ENCODE assay signal across 12 mouse cellular contexts in the genomic region with DNA sequence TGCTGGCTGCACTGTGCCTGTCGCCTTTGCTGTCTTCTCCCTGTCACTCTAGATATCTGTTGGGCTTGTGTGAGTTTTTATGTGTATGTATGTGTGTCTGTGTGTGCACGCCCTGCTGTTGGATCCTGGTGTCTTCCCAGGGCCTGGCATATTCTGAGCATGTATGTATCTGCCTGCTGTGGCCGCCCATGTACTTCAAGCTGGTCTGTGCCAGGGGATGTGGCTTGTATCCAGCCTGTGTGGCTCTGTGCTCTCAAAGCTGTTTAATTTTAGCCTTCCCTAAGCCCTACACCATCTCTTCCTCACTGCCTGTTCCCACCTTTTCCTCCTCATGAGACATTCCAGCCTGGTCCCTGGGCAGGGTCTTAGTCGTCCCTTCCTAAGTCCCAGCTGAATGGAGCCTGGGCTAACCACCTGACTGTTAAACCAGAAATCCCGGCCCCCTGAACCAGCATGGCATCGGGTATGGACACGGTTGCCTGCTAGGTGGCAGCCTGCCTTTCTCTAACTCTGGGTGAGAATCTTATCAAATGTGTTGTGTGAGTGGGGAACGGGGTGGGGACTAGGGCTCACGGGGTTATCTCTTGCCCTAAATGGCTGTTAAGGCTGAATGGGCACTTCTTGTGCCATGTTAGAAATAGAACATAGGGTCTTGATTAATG. TPM values are rescaled to one million over a fixed set of nuclear protein-coding genes. Genes with fewer than 3 reads are reported as not detected.
DNase-seq lines count a peak whose midpoint lies in the region; ATAC-seq and TF ChIP-seq lines count a peak whose summit lies in the region.
"Had no signal": no experiment of that assay in that cellular context is flagged by ENCODE, and none has a peak within 500 bp of the region (broad histone marks: within the 10 kb centered on the region; RNA-seq: fewer than 3 reads in every experiment).

No protein-coding gene starts in this region.

- DNase-seq in gastrocnemius, adult 2 months = peak; percentile 60
- DNase-seq in gastrocnemius, postnatal 4 days (ENCODE audit: low spot score in 2 of 2) = no peak
- DNase-seq in cerebellum, postnatal 10 days = peak; percentile 66 to 77
- DNase-seq in left cerebral cortex, postnatal 36 days (ENCODE audit: low spot score in 2 of 2) = peak; percentile 59 to 69
- DNase-seq in thymus, postnatal 0 days (ENCODE audit: low spot score) = no peak
- DNase-seq in adrenal gland, adult 2 months = no peak
- DNase-seq: kidney, postnatal 25 days had no signal

- 32% methylated on average over 9 of the region's 9 CpGs for WGBS in heart, embryonic 14.5 days
- 64% methylated on average over 9 of the region's 9 CpGs for WGBS in intestine, postnatal 0 days

- TF ChIP-seq CTCF in gastrocnemius, adult 2 months (IDR thresholded peaks at IDR 0.05) = no peak
- TF ChIP-seq CTCF in intestine, postnatal 0 days (IDR thresholded peaks at IDR 0.05; ENCODE audit: low read depth) = no peak

- H3K27ac ChIP-seq in gastrocnemius, adult 2 months = no peak overlapping the region
- H3K27ac ChIP-seq in heart, embryonic 14.5 days (replicated peaks in 1 of 2; ENCODE audit: control insufficient read depth in 1 of 2, insufficient read depth in 1 of 2, low read depth in 2 of 2, low read length in 2 of 2) = peak overlapping the region; percentile 9 to 64; a peak in 3 of 4 replicates
- H3K27ac ChIP-seq in intestine, postnatal 0 days (ENCODE audit: low read depth, low read length) = no peak overlapping the region
- H3K27ac ChIP-seq: embryonic facial prominence, embryonic 10.5 days; forebrain, embryonic 13.5 days; hindbrain, embryonic 15.5 days had no signal

- H3K36me3 ChIP-seq in heart, embryonic 14.5 days (ENCODE audit: control insufficient read depth, insufficient read depth, low read length) = no peaks in the 10 kb centered on the region
- H3K36me3 ChIP-seq in intestine, postnatal 0 days (ENCODE audit: control insufficient read depth, insufficient read depth) = no peaks in the 10 kb centered on the region
- H3K36me3 ChIP-seq: embryonic facial prominence, embryonic 10.5 days; hindbrain, embryonic 15.5 days had no signal

- H3K4me2 ChIP-seq in heart, embryonic 14.5 days (ENCODE audit: low read length) = peak overlapping the region; percentile 6; the same call in 1 of the 2 replicates
- no peak overlapping the region for H3K4me2 ChIP-seq in intestine, postnatal 0 days (replicated peaks; ENCODE audit: low read depth)
- H3K4me2 ChIP-seq: forebrain, embryonic 13.5 days; hindbrain, embryonic 15.5 days had no signal

- peaks cover 19 to 32% of the 10 kb centered on the region in 2 experiments for H3K4me1 ChIP-seq in heart, embryonic 14.5 days (ENCODE audit: control insufficient read depth in 2 of 2, insufficient read depth in 2 of 2, low read length in 2 of 2)
- H3K4me1 ChIP-seq in intestine, postnatal 0 days (replicated peaks; ENCODE audit: control insufficient read depth, insufficient read depth, low read length) = no peaks in the 10 kb centered on the region
- H3K4me1 ChIP-seq: hindbrain, embryonic 15.5 days had no signal

- ATAC-seq in heart, embryonic 14.5 days (ENCODE audit: insufficient number of reproducible peaks, insufficient read depth, low FRiP score, low read depth) = no peak
- ATAC-seq in intestine, postnatal 0 days = no peak
- ATAC-seq: forebrain, embryonic 13.5 days had no signal

- no peak overlapping the region for H3K9ac ChIP-seq in heart, embryonic 14.5 days (ENCODE audit: low read length)
- no peak overlapping the region for H3K9ac ChIP-seq in intestine, postnatal 0 days (ENCODE audit: low read depth, low read length)
- H3K9ac ChIP-seq: forebrain, embryonic 13.5 days; hindbrain, embryonic 15.5 days had no signal

- intact Hi-C loops in gastrocnemius, adult 2 months (cut with DNase I) = no loop called here
- intact Hi-C loops in left cerebral cortex, postnatal 36 days (cut with DNase I) = loop anchor here (5.0 kb wide), 1 partner anchor 37 kb away; no protein-coding TSS in a partner anchor

- no peaks in the 10 kb centered on the region for H3K9me3 ChIP-seq in heart, embryonic 14.5 days (ENCODE audit: control insufficient read depth, low read length)
- no peaks in the 10 kb centered on the region for H3K9me3 ChIP-seq in intestine, postnatal 0 days (ENCODE audit: control insufficient read depth)
- H3K9me3 ChIP-seq: embryonic facial prominence, embryonic 10.5 days; forebrain, embryonic 13.5 days; hindbrain, embryonic 15.5 days had no signal

- H3K4me3 ChIP-seq in gastrocnemius, adult 2 months = no peak overlapping the region
- H3K4me3 ChIP-seq in heart, embryonic 14.5 days (ENCODE audit: control insufficient read depth in 1 of 2, insufficient read depth in 1 of 2, low read depth in 1 of 2, low read length in 2 of 2) = no peak overlapping the region
- H3K4me3 ChIP-seq in intestine, postnatal 0 days (ENCODE audit: low read depth, low read length) = no peak overlapping the region
- H3K4me3 ChIP-seq: embryonic facial prominence, embryonic 10.5 days; forebrain, embryonic 13.5 days; hindbrain, embryonic 15.5 days had no signal

- H3K27me3 ChIP-seq in heart, embryonic 14.5 days (ENCODE audit: control insufficient read depth, insufficient read depth, low read length) = 0 out of 2 replicates have a peak, but pooled peaks cover 4% of the 10 kb centered on the region
- no peaks in the 10 kb centered on the region for H3K27me3 ChIP-seq in intestine, postnatal 0 days (replicated peaks; ENCODE audit: control insufficient read depth, insufficient read depth, low read length)
- H3K27me3 ChIP-seq: forebrain, embryonic 13.5 days; hindbrain, embryonic 15.5 days had no signal

RNA-seq across cellular contexts. Expression of a gene that starts 23.3 kb away (rescaled TPM):
- under 1 TPM; 0.33 TPM for total RNA-seq in gastrocnemius, adult 2 months (2021)
- total RNA-seq in gastrocnemius, postnatal 4 days (2021) = 1 to 10 TPM in 1 of 2 experiments, under 1 TPM in 1; 0.49 to 1.2 TPM
- 0.09 and 0.22 TPM in 2 replicates for polyA plus RNA-seq in heart, embryonic 14.5 days (2014; fragmentation: Nextera tagmentation; extraction: Ambion mirVana)
- 10 to 100 TPM; 16.3 to 21.2 TPM for total RNA-seq in left cerebral cortex, postnatal 36 days (2021)
- polyA plus RNA-seq in thymus, postnatal 0 days (2015; fragmentation: Nextera tagmentation; extraction: Ambion mirVana) = 0.08 and 0.17 TPM in 2 replicates
- total RNA-seq in adrenal gland, adult 2 months (2021) = 1 to 10 TPM; 3.3 to 5.0 TPM
- 2.8 and 6.1 TPM in 2 replicates for polyA plus RNA-seq in adrenal gland, adult 2 months (2012; rRNA removed)
- 12.5 and 14.3 TPM in 2 replicates for polyA plus RNA-seq in intestine, postnatal 0 days (2015; fragmentation: Nextera tagmentation; extraction: Ambion mirVana)

RNA-seq across cellular contexts. Expression of a gene that starts 45.1 kb away (rescaled TPM):
- total RNA-seq in gastrocnemius, adult 2 months (2021) = 1 to 10 TPM; 3.1 to 4.0 TPM
- total RNA-seq in gastrocnemius, postnatal 4 days (2021) = 1 to 10 TPM; 6.2 to 6.9 TPM
- 0.67 and 0.92 TPM in 2 replicates for polyA plus RNA-seq in heart, embryonic 14.5 days (2014; fragmentation: Nextera tagmentation; extraction: Ambion mirVana)
- 100 to 1,000 TPM; 331 to 365 TPM for total RNA-seq in left cerebral cortex, postnatal 36 days (2021)
- polyA plus RNA-seq in thymus, postnatal 0 days (2015; fragmentation: Nextera tagmentation; extraction: Ambion mirVana) = 0.23 and 0.60 TPM in 2 replicates
- 10 to 100 TPM; 27.2 to 38.3 TPM for total RNA-seq in adrenal gland, adult 2 months (2021)
- polyA plus RNA-seq in adrenal gland, adult 2 months (2012; rRNA removed) = 12.2 and 13.5 TPM in 2 replicates
- polyA plus RNA-seq in intestine, postnatal 0 days (2015; fragmentation: Nextera tagmentation; extraction: Ambion mirVana) = 1.9 TPM in 2 replicates

RNA-seq across cellular contexts. Expression of a gene that starts 48.7 kb away (rescaled TPM):
- 1 to 10 TPM in 1 of 2 experiments, under 1 TPM in 1; 0.97 to 1.5 TPM for total RNA-seq in gastrocnemius, adult 2 months (2021)
- total RNA-seq in gastrocnemius, postnatal 4 days (2021) = 1 to 10 TPM in 1 of 2 experiments, under 1 TPM in 1; 0.44 to 2.0 TPM
- polyA plus RNA-seq in heart, embryonic 14.5 days (2014; fragmentation: Nextera tagmentation; extraction: Ambion mirVana) = not detected in 2 replicates
- total RNA-seq in left cerebral cortex, postnatal 36 days (2021) = 1 to 10 TPM in 1 of 2 experiments, under 1 TPM in 1; 0.86 to 1.2 TPM
- polyA plus RNA-seq in thymus, postnatal 0 days (2015; fragmentation: Nextera tagmentation; extraction: Ambion mirVana) = 0.49 and 0.57 TPM in 2 replicates
- under 1 TPM; 0.49 to 0.76 TPM for total RNA-seq in adrenal gland, adult 2 months (2021)
- 0.13 and 0.16 TPM in 2 replicates for polyA plus RNA-seq in adrenal gland, adult 2 months (2012; rRNA removed)
- polyA plus RNA-seq in intestine, postnatal 0 days (2015; fragmentation: Nextera tagmentation; extraction: Ambion mirVana) = 26.1 and 27.8 TPM in 2 replicates

Comparison
In these comparisons a context has a peak if more than half of its experiments do, and no peak if none do; other contexts are left out.
1. DNase-seq: peak in gastrocnemius, adult 2 months (single experiment), cerebellum, postnatal 10 days (2 of 2) and left cerebral cortex, postnatal 36 days (2 of 2); none in gastrocnemius, postnatal 4 days (0 of 2), thymus, postnatal 0 days (single experiment) and adrenal gland, adult 2 months (single experiment).
2. H3K27ac ChIP-seq: peak in heart, embryonic 14.5 days (2 of 2); none in gastrocnemius, adult 2 months (single experiment) and intestine, postnatal 0 days (single experiment).
3. RNA of a gene that starts 45.1 kb away (total RNA-seq): 331 to 365 TPM in left cerebral cortex, postnatal 36 days; 27.2 to 38.3 TPM in adrenal gland, adult 2 months, 6.2 to 6.9 TPM in gastrocnemius, postnatal 4 days and 3.1 to 4.0 TPM in gastrocnemius, adult 2 months; every median in the first group is over 4 times any median in the second.